Mouse (Mus musculus) kidney, adult 2 months (tissue): ENCODE measurements around the gene Rac3.
"Not testable (repeated sequence)": the region's sequence is repeated elsewhere in the genome, so short reads cannot be mapped to it uniquely, and the experiment has no call there.

Experiments used
- CTCF ChIP-seq: fragments of 200-500 bp; conservative IDR thresholded peaks from 2 replicates; pipeline ENCODE4 v1.5.1; 2011; ENCODE audit warnings: low read depth, mild to moderate bottlenecking, control low read depth, low read length, moderate library complexity, mixed read lengths; ENCODE audit not compliant: insufficient read depth, insufficient read length
- POLR2A ChIP-seq: fragments of 200-500 bp; IDR thresholded peaks from one replicate; pipeline ENCODE4 v1.6.1; 2011; ENCODE audit warnings: low read depth, low read length, control low read depth

- TF ChIP-seq CTCF, POLR2A: not testable (repeated sequence)
Measured at GRCm38 (mm10) chr11:120763121-120763999, 42.1 kb downstream of the Rac3 start.
